Mouse (Mus musculus) Muller cell, postnatal 12 days (primary cell): Measurements from ENCODE around the gene Eno2.
A peak's percentile ranks its signal among the peaks of the same experiment; 100 is the strongest.
"Not testable (repeated sequence)": the region's sequence is repeated elsewhere in the genome, so short reads cannot be mapped to it uniquely, and the experiment has no call there.

ENCODE experiments used
- DNase-seq: peaks from one replicate; pipeline ENCODE4 v3.0.0-alpha.2; 2015; ENCODE audit errors: inconsistent ontology term

The Eno2 gene

DNA sequence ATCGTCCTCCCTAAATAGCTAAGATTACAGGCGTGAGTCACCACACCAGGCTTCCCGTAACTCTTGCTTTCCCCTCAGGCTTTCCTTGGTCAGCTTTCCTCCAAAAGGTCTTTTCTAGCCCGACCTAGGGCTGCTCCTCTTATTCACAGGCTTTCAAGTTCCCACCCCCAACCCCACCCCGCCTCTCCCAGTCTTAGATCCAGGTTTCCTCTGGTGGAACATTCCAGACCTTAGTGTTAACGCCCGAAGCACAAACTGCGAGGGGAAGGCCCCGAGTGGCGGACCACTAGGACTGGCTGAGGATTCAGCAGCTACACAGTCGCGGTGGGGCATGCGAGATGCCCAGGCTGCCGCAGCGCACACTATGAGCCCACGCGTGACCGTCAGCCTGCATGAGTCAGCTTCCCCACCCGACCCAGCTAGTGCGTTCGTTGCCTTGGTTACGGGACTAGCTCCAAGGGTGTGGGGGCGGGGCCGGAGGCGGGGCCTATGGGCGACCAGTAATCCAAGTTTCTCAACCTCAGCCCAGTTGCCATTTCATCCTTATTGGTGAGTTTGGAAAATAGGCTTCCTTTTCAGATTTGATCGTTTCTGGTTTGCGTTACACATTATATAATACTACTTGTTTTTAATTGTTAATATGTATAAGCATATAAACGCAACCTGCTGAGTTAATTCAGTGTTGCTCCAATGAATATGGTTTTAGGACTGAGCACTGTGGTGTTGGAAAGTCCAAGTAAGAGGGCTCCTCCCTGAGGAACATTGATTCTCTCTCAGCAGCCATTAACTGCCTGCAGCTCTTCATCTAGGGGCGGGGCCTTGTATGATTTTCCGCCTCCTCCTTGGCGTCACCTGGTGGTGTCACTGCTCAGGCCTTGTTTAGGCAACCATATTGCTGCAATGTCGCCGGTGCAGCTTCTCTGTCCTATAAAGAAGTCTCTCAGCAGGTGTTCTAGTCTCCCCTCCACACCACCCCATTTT is 36.2 kb upstream of the Eno2 start:
- peak; percentile 100 for DNase-seq

DNA sequence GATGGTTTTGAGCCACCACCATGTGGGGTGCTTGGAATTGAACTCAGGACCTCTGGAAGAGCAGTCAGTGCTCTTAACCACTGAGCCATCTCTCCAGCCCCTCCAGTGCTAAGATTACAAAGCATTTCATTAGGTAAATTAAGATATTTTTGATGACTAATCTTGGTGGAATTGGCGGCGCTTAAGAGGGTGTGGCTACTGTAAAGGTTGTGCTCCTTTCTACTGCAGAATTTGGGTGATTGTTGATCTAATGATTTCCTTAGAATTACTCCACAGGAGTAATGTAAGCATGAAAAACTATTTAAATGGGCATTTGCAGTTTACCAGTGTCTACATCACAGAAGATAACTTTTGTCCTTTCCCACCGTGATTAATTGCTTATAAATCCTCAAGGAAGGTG is 34.9 kb upstream of the Eno2 start:
- DNase-seq: no peak

DNA sequence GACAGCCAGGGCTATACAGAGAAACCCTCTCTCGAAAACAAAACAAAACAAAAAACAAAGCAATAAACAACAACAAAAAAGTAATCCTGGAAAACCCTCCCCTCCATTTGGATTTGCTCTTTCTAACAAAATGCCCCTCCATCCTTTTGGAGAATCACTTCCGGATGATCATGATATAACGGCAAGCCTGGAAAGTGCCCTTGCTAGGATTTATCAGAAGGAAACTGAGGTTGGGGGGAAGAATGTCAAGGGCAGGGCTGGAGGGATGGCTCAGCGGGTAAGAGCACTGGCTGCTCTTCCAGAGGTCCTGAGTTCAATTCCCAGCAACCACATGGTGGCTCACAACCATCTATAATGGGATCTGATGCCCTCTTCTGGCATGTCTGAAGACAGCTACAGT is 34.2 kb upstream of the Eno2 start:
- DNase-seq: not testable (repeated sequence)

DNA sequence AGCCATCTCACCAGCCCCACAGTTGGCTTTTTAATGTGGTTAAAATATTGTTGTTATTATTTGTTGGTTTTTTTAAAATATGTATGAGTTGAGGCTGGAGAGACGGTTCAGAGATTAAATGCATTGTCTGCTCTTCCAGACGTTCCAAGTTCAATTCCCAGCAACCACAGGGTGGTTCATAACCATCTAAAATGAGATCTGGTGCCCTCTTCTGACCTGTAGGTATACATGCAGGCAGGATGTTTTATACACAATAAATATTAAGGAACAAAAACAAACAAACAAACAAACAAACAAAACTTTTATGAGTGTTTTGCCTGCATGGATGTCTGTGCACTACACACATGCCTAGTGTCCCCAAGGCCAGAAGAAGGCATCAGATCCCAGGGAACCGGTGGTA is 33.6 kb upstream of the Eno2 start:
- no peak for DNase-seq

DNA sequence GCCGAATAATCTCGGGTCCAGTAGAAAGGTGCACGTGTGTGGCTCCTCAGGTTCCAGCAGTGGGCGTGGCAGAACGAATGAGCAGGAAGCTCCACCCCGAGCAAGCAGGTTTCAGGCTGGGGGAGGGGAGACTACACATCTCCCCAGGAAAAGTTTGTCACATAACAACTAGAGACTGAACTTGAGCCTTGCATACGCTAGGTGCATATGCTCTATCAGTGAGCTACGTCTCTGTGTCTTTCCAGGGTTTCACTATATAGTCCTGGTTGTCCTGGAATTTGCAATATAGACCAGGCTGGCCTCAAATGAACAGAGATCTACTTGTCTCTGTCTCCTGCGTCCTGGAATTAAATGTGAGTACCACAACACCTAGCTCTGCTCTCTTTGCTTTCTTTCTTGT is 32.9 kb upstream of the Eno2 start:
- DNase-seq: not testable (repeated sequence)

DNA sequence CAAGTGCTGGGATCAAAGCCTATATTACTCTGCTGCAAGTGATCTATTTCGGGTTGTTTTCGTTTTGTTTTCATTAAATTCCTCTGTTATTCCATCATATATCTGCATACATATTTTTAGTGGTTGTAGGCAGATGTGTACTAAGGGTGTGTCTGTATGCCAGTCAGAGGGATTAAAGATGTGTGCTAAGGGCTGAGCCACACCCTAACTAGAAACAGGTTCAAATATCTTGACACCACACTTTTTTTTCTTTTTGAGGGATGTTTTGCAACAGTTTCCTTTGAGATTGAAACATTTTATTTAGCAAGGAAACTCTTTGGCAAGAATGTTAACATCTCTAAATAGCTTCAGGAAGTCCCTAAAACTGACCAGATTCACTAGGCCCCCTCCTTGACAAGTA is 26.7 kb upstream of the Eno2 start:
- DNase-seq: no peak

DNA sequence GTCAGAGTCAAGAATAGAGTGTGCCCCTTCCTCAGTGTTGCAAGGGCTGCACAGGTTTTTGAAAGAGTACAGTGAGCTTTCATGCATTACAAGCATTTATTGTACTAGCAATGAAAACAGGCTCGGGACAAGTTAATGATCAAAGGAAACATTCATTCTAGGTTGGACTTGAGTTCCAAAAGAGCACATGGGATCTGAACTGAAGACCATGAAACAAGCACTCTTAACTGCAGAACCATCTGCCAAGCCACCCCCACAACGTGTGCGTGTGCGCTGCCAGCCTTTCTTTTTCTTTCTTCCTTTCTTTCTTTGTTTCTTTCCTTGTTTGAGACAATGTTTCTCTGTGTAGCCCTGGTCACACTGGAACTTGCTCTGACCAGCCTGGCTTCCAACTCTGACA is 26.3 kb upstream of the Eno2 start:
- no peak for DNase-seq

DNA sequence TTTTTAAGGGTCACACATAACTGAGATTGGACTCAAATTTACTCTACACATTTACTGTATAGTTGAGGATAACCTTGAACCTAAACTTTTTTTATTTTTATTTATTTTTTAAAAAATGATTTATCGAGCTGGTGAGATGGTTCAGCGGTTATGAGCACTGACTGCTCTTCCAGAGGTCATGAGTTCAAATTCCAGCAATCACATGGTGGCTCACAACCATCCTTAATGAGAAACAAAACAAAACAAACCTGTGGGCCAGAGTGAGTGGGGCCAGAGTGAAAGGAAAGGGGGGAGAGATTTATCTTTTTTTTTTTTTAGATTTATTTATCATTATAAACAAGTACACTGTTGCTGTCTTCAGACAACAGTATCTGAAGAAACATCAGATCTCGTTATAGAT is 22.4 kb upstream of the Eno2 start:
- DNase-seq: no peak

DNA sequence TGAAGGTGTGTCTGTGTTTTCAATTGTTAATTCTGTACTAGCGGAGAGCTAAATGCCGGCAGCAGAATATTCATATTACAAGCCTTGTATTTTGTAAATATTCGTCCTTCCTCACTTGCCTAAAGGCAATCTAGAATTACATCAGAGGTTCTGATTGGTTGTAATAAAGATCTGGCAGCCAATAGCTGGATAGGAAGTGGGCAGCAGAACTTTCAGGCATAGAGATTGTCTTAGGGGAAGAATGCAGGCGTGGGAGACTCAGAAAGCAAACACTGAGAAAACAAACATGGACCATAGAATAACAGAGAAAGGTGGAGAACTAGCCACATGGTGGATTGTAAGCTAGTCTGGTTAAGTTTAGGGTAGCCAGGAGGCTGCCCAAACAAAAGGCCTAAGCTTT is 20.6 kb upstream of the Eno2 start:
- DNase-seq: no peak

DNA sequence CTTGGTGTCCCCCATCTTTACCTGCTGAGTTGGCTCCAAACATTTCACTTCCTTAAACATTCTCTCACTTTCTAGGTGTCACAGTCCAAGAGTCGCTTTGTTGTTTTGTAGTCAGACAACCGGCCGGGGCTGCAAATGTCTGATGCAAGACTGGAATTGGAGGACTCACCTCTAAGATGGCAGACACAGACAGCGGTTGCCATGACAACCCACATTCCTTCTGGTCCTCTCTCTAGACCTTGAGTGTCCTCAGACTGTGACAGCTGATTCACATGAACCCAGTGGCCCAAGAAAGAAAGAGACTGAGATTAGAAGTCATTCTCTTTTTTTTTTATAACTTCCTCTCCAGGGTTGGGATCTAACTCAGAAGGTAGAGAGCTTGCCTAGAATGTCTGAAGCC is 20.0 kb upstream of the Eno2 start:
- no peak for DNase-seq

DNA sequence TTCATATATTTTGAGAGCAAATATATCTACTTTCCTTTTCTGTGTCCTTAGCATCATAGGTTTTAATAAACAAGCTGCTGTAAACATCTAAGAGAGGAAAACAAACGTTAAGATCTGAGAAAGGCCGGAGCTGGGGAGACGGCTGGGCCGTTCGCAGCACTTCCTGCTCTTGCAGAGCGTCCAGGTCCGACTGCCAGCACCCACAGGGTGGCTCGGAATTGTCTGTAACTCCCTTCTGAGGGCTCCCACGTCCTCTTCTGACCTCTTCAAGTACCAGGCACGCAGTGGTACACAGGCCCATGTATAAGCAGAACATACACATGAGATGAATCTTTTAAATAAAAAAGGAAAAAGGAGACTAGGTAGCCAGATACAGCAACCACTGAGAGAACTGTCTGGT is 18.2 kb upstream of the Eno2 start:
- no peak for DNase-seq

DNA sequence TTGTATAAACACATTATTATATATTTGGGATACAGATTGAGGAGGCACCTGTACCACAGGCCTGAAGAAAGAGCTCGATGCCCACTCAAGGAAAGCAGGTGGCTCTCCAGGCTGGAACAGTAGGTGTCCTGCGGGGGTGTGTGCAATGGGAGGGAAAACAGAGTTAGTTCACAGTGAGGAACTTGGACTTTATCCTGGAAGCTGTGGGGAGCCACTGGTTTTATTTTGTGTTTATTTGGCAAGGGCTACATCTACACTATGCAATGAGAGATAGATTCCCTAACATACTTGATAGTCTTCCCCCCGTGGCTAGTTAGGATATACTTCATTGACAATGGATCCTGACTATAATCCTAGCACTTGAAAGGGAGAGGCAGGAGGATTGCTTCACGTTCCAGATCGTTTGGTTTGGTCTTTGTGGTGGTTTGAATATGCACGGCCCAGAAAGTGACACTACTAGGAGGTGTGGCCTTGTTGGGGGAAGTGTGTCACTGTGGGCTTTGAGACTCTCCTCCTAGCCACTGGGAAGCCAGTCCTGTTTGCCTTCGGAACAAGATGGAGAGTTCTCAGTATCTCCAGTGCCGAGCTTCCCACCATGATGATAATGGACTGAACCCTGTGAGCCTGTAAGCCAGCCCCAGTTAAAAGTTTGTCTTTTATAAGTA is 17.4 kb upstream of the Eno2 start:
- DNase-seq: no peak

DNA sequence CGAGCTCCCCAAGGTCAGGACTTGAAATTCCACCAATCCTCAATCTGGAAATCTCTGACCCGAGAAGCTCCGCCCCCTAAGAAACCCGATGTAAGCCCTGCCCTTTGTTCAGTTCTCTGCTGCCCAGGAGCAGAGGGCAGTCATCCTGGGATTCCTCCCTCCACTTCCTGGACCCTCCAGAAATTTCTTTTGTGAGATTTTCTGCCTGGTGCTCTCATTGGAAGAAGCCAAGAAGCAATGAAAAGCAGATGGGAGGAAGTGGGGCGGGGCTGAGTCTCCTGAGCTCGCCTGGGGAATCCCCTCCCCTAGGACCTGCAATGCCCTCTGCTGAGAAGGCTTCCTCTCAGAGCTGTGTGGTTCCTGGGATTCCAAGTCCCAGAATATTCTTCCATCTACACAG is 13.0 kb upstream of the Eno2 start:
- DNase-seq: peak; percentile 74

DNA sequence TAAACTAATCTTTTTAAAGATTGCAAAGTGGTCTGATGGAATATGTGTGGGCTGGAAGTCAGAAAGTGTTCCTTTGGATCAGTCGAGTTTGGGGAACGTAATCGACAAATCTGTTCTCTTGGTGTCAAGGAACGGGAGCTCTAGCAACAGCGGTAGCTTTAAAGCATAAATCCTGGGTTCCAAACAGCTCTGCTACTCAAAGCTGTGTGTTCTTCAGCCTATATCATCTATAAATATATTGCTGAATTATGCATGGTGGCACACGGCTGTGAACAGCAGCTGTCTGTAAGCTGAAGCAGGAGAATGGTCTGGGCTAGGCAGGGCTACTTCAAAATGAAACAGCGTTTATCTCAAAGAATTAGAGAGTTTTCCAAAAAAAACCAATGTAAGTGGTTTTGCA is 11.4 kb upstream of the Eno2 start:
- DNase-seq: no peak

DNA sequence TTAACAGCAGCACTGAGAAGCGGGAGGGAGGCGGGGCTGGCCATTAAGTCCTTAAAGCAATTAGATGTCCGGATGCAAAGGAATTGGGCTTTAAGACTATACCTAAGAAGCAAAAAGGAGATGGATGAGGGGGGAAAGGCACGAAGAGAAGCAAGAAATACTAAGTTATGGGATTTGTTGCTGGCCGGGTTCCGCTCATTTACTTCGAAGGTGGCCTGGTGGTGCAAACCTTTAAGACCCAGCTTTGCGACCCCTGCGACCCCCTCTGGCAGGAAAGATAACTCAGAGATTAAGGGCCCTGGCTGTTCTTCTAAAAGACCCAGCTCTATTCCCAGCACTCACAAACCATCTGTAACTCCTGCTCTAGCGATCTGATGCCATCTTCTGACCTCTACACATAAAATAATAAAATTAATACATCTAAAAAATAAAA is 10.5 kb upstream of the Eno2 start:
- no peak for DNase-seq

DNA sequence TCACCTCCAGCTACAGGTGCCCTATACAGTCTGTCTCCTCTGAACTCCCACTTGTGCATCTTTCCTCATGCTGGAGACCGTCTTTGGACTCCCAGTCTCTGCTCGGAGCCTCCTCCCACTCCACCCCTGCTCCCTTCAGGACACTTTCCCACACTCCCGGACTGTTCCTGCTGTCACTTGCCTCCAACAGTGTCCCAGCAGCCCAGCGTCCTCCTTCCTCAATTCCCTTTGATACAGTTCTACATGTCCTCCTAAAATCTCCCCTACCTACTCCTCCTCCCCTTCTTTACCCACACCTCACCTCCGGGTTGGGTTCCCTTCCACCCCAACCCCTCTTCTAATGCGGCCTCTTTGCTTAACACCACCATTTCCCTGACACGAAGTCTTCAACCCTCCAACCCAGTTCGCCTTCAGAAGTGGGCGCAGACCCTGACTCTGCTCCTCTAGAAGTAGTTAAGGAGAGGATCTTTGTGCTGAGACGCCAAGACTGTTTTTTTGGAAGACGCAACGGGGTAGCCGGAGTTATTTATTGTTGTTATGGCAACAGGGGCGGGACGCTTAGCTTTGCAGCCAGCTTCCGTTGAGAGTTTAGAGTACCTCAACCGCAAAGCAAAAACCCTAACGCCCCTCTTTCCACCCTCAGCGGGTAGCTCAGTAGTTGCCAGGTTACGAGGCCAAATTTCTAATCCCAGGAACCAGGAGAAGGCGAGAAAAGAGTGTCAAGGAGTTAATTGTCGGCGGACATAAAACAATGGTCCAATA is 9.9 kb upstream of the Eno2 start, which contains the start of gene Lrrc23:
TSS of gene Lrrc23 (minus strand) at position 506 of the 762 bp plus-strand sequence.
- peak; percentile 64 for DNase-seq

DNA sequence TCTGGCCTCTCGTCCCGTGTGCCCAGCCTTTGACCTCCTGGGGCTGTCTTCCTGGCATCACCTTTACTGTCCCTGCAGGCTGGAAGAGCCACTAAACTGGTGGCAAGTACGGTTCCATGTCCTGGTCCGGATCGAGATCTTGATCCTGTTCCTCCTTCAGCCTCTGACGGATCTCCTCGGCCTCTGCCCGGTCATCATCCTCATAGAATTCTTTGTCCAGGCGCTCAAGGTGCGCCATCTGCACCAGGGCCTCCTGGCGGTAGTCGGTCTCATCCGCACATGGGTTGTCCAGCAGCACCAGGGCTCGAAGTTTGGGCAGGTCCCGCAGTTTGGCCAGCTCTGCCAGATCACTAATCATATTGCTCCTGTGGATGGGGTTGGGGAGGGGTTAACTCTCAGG is 1.0 kb upstream of the Eno2 start:
- DNase-seq: no peak

DNA sequence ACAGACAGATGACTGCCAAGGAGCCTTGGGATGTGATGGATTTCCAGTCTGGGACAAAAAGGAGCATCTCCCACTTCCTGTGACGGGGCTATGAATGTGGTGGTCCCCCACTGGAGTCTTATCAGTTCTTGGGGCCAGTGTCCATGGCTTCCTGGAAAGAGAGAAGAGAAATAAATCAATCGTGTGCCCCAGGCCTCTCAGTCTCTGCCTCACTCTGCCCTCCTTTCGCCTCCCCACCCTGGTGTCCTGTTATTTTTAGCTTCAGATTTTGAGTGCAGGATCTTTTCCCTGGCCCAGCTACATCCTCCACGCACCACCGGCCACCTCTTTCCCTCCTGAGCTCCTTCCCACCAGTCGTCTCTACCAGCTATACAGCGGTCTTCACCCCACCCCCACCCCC is 540 bp upstream of the Eno2 start:
- DNase-seq: no peak

DNA sequence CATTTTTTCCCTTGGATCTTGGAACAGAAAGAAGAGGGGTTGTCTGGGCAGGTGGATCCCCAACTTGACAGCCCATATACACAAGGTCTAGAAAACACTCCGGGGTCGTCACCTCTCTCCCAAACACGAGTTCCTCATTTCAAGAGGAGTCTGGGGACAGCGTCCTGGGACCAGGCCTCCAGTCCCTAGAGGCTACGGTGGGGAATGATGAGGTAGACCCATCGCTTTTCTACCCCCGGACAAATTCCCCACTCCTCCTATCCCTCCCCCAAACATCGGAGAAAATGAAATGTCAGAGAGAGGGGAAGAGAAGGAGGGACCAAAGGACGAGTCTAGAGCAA is 799 bp downstream of the Eno2 start:
- DNase-seq: peak; percentile 40

DNA sequence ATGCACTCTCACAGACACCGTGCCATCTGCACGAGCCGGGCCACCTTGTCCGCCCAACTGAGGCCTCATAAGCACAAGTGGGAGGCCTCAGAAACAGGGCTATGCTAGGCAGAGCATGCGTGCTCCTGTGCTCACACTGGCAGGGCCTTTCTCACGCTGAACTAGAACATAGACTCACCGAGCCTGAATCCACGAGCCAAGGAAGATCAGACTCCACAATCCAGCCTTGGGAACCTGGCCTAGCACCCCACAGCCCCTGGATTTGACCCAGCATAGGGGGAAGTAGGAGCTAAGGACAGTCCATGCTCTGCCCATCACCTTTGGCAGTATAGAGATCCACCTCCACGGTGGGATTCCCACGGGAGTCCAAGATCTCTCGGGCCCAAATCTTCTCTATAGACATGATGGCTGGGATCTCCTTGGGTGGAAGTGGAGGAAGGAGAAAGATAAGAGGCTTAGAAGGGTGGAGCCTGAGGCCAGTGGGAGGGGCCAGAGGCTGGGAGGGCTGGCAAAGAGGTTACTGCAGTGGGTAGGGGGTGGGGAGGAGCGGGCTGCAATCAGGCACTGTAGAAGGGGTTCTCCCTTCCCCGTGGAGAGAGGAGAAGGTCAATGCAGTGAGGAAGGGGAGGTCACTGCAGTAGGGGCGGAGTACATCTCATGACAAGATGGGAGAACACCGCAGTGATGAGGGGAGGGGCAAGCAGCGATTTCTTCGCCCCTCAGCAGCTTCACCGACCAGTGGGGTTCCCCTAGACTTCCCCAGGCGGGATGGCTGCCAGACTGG is 1.4 kb downstream of the Eno2 start:
- DNase-seq: peak; percentile 39

DNA sequence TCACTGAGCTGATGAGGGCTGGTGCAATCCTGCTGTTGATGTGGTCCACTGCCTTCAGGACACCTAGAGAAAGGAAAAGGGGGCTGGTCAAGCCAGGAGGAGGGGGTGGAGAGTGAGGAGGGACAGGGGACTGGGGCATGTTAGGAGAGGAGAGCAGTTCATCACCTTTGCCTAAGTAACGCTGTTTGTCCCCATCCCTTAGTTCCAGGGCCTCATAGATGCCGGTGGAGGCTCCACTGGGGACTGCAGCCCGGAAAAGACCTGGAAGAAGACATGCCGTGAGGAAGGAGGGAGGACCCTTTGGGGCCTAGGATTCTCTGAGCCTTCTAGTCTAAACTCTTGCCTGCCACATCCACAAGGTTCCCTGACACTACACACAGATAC is 1.9 kb downstream of the Eno2 start:
- DNase-seq: no peak

DNA sequence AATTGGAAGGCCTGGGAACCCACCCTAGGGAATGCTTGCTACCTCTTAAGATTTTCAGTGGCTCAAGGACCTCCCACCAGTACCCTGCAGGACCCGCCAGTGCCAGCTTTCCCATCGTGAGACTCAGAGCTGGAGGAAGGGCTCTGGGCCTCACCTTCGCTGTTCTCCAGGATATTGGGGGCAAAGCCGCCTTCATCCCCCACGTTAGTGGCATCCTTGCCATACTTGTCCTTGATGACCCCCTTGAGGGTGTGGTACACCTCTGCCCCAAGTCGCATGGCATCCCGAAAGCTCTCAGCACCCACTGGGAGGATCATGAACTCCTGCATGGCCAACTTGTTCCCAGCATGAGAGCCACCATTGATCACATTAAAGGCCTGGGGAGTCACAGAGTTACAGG is 3.5 kb downstream of the Eno2 start:
- DNase-seq: no peak
